Mouse (Mus musculus) liver, postnatal 0 days (tissue): ENCODE measurements around the gene Hist2h2bb.

ENCODE experiments used
- CTCF ChIP-seq: sonication (generic); IDR thresholded peaks from 2 replicates; pipeline ENCODE4 v1.5.1; 2016; ENCODE audit warnings: antibody characterized with exemption, low read depth
- EP300 ChIP-seq: IDR thresholded peaks from 2 replicates; pipeline ENCODE4 v1.6.1; 2016; ENCODE audit warnings: antibody characterized with exemption, low read depth, mild to moderate bottlenecking

DNA sequence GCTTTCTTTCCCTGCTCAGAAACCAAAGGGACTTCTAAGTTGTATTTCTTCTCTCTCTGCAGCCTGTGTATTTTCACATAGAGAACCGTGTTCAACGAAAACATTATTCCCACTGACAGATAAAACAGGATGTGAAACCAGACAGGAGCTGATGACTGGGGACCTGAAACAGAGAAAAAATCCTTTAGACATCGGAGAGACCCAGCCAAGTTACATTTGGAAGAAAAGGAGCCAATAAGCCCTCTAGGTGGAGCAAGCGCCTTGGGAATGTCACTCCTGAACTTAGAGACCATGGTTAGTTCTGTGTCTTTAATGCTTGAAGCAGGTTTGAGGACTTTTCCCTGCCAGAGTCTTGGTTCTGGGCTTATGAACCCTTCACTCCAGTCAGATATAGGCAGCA, 14.9 kb downstream of the Hist2h2bb start:
- TF ChIP-seq CTCF, result peak; percentile 62
- no peak for TF ChIP-seq EP300
